Mouse (Mus musculus) liver, adult 2 months (tissue): Measurements from ENCODE around the gene Gata2. TPM values are rescaled to one million over a fixed set of nuclear protein-coding genes. Genes with fewer than 3 reads are reported as not detected.

ENCODE experiments used
- DNase-seq: peaks from one replicate; pipeline ENCODE4 v3.0.0-alpha.2; 2011; ENCODE audit warnings: low read depth, low spot score; ENCODE audit errors: extremely low read depth
- H3K27ac ChIP-seq: fragments of 200-500 bp; replicated peaks from 2 replicates; pipeline ENCODE4 v1.5.1; 2012; ENCODE audit warnings: low read depth, mild to moderate bottlenecking, control low read depth, inconsistent platforms, low read length; ENCODE audit not compliant: insufficient read depth
- H3K27me3 ChIP-seq: fragments of 200-500 bp; 2 replicates; pipeline ENCODE4 v1.6.1; 2012; ENCODE audit warnings: mild to moderate bottlenecking, moderate library complexity, low read length, inconsistent platforms; ENCODE audit not compliant: control insufficient read depth, insufficient read depth
- H3K36me3 ChIP-seq: fragments of 200-500 bp; 2 replicates; pipeline ENCODE4 v1.6.1; 2012; ENCODE audit warnings: low read length, inconsistent platforms; ENCODE audit not compliant: control insufficient read depth, insufficient read depth
- H3K4me1 ChIP-seq: fragments of 200-500 bp; 2 replicates; pipeline ENCODE4 v1.6.1; 2011; ENCODE audit warnings: low read length; ENCODE audit not compliant: control insufficient read depth, insufficient read depth
- H3K4me3 ChIP-seq: fragments of 200-500 bp; 2 replicates; pipeline ENCODE4 v1.5.1; 2011; ENCODE audit warnings: low read depth, mild to moderate bottlenecking, control low read depth, low read length, moderate library complexity; ENCODE audit not compliant: insufficient read depth
- H3K79me2 ChIP-seq: fragments of 200-500 bp; 2 replicates; pipeline ENCODE4 v1.6.1; 2012; ENCODE audit warnings: inconsistent platforms, mild to moderate bottlenecking, low read length, moderate library complexity; ENCODE audit not compliant: control insufficient read depth, insufficient read depth
- H3K9ac ChIP-seq: fragments of 200-500 bp; 2 replicates; pipeline ENCODE4 v1.6.1; 2012; ENCODE audit warnings: low read depth, mild to moderate bottlenecking, control low read depth, inconsistent platforms, low read length
- CTCF ChIP-seq: fragments of 200-500 bp; IDR thresholded peaks from 2 replicates; pipeline ENCODE4 v1.5.1; 2011; ENCODE audit warnings: low read depth, low read length, control low read depth
- POLR2A ChIP-seq: fragments of 200-500 bp; IDR thresholded peaks from 2 replicates; pipeline ENCODE4 v1.6.1; 2011; ENCODE audit warnings: low read length, control low read depth; ENCODE audit not compliant: insufficient read depth; ENCODE audit errors: extremely low read depth
- WGBS: fragments of 180-500 bp; shearing (Covaris S2); methylation state at CpG from one replicate; pipeline ENCODE4 v1.1.7; 2018; 5-methylcytosine and 5-hydroxymethylcytosine counted together
- polyA plus RNA-seq: library from polyadenylated mRNA; depleted of rRNA; stranded (reverse); fragments of >200 nt; gene quantifications from 2 replicates; pipeline ENCODE4 v1.2.3, GENCODE M21; 2012
- total RNA-seq: library from RNA; depleted of rRNA; stranded (reverse); fragments of >200 nt; gene quantifications from 2 replicates; pipeline ENCODE4 v1.2.3, GENCODE M21; 2014

Gene Gata2
- total and polyA plus RNA-seq, 2 experiments: 0.09 to 1.7 TPM

- peaks cover 12% of the 10 kb centered on the region; the same call in 1 of the 2 replicates for H3K27me3 ChIP-seq
- H3K27ac ChIP-seq: no peak overlapping the region
- no peak for TF ChIP-seq POLR2A
- no peak for TF ChIP-seq CTCF
- no peaks in the 10 kb centered on the region for H3K4me1 ChIP-seq
- H3K36me3 ChIP-seq: no peaks in the 10 kb centered on the region
- no peak for DNase-seq
- 57% methylated on average over 8 of the region's 8 CpGs for WGBS
- H3K9ac ChIP-seq: no peak overlapping the region
- no peaks in the 10 kb centered on the region for H3K79me2 ChIP-seq
- no peak overlapping the region for H3K4me3 ChIP-seq
Measured at GRCm38 (mm10) chr6:88233996-88234395, 40.3 kb downstream of the Gata2 start.

DNA sequence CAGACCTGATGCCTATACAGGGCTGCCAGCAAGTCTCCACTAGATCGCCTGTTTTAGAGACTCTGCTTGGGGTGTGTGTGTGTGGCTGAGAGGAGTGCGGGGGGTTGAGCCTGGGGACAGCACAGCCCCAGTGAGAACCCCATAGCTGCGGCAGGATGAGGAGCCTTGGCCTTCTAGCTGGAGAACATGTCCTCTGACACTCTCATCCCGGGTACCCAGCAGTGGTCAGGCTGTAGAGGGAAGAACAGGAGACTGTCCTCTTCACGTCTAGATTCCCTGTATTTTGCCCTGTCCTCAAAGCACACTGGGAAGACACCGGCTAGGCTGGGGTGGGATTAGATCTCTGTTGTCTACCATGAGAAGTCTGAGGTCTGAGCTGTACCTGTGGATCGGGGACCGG is 41.8 kb downstream of the Gata2 start:
- no peak for DNase-seq
- Histone ChIP-seq H3K27me3 (peaks cover 12% of the 10 kb centered on the region; the same call in 1 of the 2 replicates), H3K27ac (no peak overlapping the region), H3K79me2 (no peaks in the 10 kb centered on the region), H3K9ac (no peak overlapping the region), H3K36me3 (no peaks in the 10 kb centered on the region), H3K4me3 (no peak overlapping the region), H3K4me1 (no peaks in the 10 kb centered on the region)
- TF ChIP-seq POLR2A: no peak
- TF ChIP-seq CTCF: no peak
- 38% methylated on average over 8 of the region's 8 CpGs for WGBS

DNA sequence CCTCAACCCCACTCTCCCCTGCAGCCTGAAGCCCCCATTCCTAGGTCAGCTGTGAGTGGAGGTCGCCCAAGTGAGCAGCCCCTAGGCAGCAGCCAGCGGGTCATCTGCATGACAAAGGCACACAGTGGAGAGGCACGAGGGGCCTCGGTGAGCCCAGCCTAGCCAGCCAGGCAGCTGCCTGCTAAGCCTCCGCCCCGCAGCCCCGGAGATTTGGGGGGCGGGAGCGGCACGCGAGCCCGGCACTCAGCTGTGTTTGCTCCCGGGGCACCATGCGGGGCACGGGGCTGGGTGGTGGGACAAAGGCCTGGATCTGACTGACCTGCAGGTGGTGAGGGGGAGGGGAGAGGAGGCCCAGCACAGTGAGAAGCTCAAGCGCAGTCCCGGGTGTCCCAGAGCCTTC is 42.3 kb downstream of the Gata2 start:
- DNase-seq: no peak
- TF ChIP-seq CTCF: no peak
- no peak for TF ChIP-seq POLR2A
- Histone ChIP-seq H3K36me3 (no peaks in the 10 kb centered on the region), H3K4me3 (no peak overlapping the region), H3K9ac (no peak overlapping the region), H3K79me2 (no peaks in the 10 kb centered on the region), H3K27ac (no peak overlapping the region), H3K27me3 (peaks cover 12% of the 10 kb centered on the region; the same call in 1 of the 2 replicates), H3K4me1 (no peaks in the 10 kb centered on the region)
- 9% methylated on average over 17 of the region's 17 CpGs for WGBS

DNA sequence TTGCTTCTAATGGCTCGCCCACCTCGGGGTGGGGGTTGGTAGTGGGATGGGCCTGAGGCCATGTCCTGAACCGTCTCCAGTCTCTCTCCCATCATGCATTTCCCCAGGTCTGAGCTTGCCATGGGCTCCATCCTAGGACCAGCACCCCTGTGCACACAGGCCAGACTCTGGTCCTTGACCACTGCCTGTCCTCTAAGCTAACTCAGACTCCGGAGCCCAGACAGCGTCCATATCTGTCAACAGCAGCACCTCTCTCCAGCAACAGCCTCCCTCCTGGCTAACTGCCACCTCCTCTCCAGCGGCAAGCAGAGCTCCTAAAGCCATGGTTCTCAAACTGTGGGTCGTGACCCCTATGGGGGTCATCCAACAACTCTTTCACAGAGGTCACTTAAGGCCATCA is 42.8 kb downstream of the Gata2 start:
- Histone ChIP-seq H3K36me3 (no peaks in the 10 kb centered on the region), H3K4me3 (no peak overlapping the region), H3K9ac (no peak overlapping the region), H3K4me1 (no peaks in the 10 kb centered on the region), H3K79me2 (no peaks in the 10 kb centered on the region), H3K27ac (no peak overlapping the region), H3K27me3 (peaks cover 12% of the 10 kb centered on the region; the same call in 1 of the 2 replicates)
- no peak for DNase-seq
- 9% methylated on average over 7 of the region's 7 CpGs for WGBS
- no peak for TF ChIP-seq CTCF
- TF ChIP-seq POLR2A: no peak

GRCm38 (mm10) chr6:88242604-88243003 is 48.9 kb downstream of the Gata2 start:
- H3K9ac ChIP-seq: no peak overlapping the region
- no peaks in the 10 kb centered on the region for H3K36me3 ChIP-seq
- no peak overlapping the region for H3K27ac ChIP-seq
- H3K27me3 ChIP-seq: no peaks in the 10 kb centered on the region
- WGBS: 2% methylated on average over 15 of the region's 15 CpGs
- TF ChIP-seq CTCF: peak; percentile 90
- no peak for TF ChIP-seq POLR2A
- no peak overlapping the region for H3K4me3 ChIP-seq
- no peaks in the 10 kb centered on the region for H3K4me1 ChIP-seq
- H3K79me2 ChIP-seq: no peaks in the 10 kb centered on the region
- peak; percentile 54 for DNase-seq

- H3K4me1 ChIP-seq: no peaks in the 10 kb centered on the region
- peak; percentile 18 for DNase-seq
- TF ChIP-seq CTCF (no peak), POLR2A (no peak)
- H3K27ac ChIP-seq: no peak overlapping the region
- no peak overlapping the region for H3K9ac ChIP-seq
- no peaks in the 10 kb centered on the region for H3K79me2 ChIP-seq
- H3K36me3 ChIP-seq: no peaks in the 10 kb centered on the region
- 86% methylated on average over 1 of the region's 1 CpGs for WGBS
- no peaks in the 10 kb centered on the region for H3K27me3 ChIP-seq
- H3K4me3 ChIP-seq: no peak overlapping the region
Measured at GRCm38 (mm10) chr6:88249231-88249630, 55.5 kb downstream of the Gata2 start.
